Mouse (Mus musculus) hindbrain, embryonic 10.5 days (tissue): ENCODE measurements around the gene Inca1. TPM values are rescaled to one million over a fixed set of nuclear protein-coding genes. Genes with fewer than 3 reads are reported as not detected.

Experiments used
- DNase-seq: peaks from one replicate; pipeline ENCODE4 v3.0.0-alpha.2; 2017; ENCODE audit warnings: low spot score
- H3K27ac ChIP-seq: fragments of 300-500 bp; sonication (generic); 2 replicates; pipeline ENCODE4 v1.5.1; 2016; ENCODE audit warnings: mild to moderate bottlenecking, moderate library complexity
- H3K27me3 ChIP-seq: fragments of 300-500 bp; sonication (generic); 2 replicates; pipeline ENCODE4 v1.6.1; 2016; ENCODE audit warnings: mild to moderate bottlenecking; ENCODE audit not compliant: poor library complexity, insufficient read depth, severe bottlenecking
- H3K36me3 ChIP-seq: fragments of 300-500 bp; sonication (generic); 2 replicates; pipeline ENCODE4 v1.6.1; 2016; ENCODE audit warnings: mild to moderate bottlenecking, moderate library complexity
- H3K4me1 ChIP-seq: fragments of 300-500 bp; sonication (generic); replicated peaks from 2 replicates; pipeline ENCODE4 v1.6.1; 2016; ENCODE audit warnings: mild to moderate bottlenecking
- H3K4me3 ChIP-seq: fragments of 300-500 bp; sonication (generic); 2 replicates; pipeline ENCODE4 v1.5.1; 2016; ENCODE audit warnings: mild to moderate bottlenecking, moderate library complexity
- H3K9me3 ChIP-seq: fragments of 300-500 bp; sonication (generic); 2 replicates; pipeline ENCODE4 v1.6.1; 2016; ENCODE audit warnings: mild to moderate bottlenecking, moderate library complexity
- WGBS: fragments of 180-500 bp; shearing (Covaris S2); methylation state at CpG from one replicate; pipeline ENCODE4 v1.1.7; 2016; 5-methylcytosine and 5-hydroxymethylcytosine counted together
- polyA plus RNA-seq: library from polyadenylated mRNA; unstranded; fragments of >200 nt; fragmentation: Nextera tagmentation; extraction: Ambion mirVana; gene quantifications from 2 replicates; pipeline ENCODE4 v1.2.1, GENCODE M21; 2016

Gene Inca1
- polyA plus RNA-seq, 1 experiment from 2014 or later = 0.90 TPM

GRCm38 (mm10) chr11:70660571-70660970, 39.4 kb downstream of the Inca1 start:
- H3K27me3 ChIP-seq = no peaks in the 10 kb centered on the region
- H3K4me3 ChIP-seq = no peak overlapping the region
- WGBS = 89% methylated on average over 8 of the region's 8 CpGs
- peaks cover 59% of the 10 kb centered on the region for H3K36me3 ChIP-seq
- no peak overlapping the region for H3K27ac ChIP-seq
- peaks cover 43% of the 10 kb centered on the region for H3K4me1 ChIP-seq
- H3K9me3 ChIP-seq = no peaks in the 10 kb centered on the region
- DNase-seq = no peak

GRCm38 (mm10) chr11:70658942-70659341, 41.0 kb downstream of the Inca1 start:
- DNase-seq = no peak
- Histone ChIP-seq H3K36me3 (peaks cover 43% of the 10 kb centered on the region), H3K4me1 (peaks cover 44% of the 10 kb centered on the region), H3K27me3 (no peaks in the 10 kb centered on the region), H3K9me3 (no peaks in the 10 kb centered on the region), H3K4me3 (no peak overlapping the region), H3K27ac (no peak overlapping the region)
- 79% methylated on average over 8 of the region's 8 CpGs for WGBS

GRCm38 (mm10) chr11:70658521-70658920, 41.4 kb downstream of the Inca1 start:
- H3K36me3 ChIP-seq = peaks cover 39% of the 10 kb centered on the region
- H3K9me3 ChIP-seq = no peaks in the 10 kb centered on the region
- peak overlapping the region; percentile 99; the same call in 1 of the 2 replicates for H3K27ac ChIP-seq
- no peak for DNase-seq
- no peaks in the 10 kb centered on the region for H3K27me3 ChIP-seq
- H3K4me1 ChIP-seq = peaks cover 44% of the 10 kb centered on the region
- 88% methylated on average over 5 of the region's 5 CpGs for WGBS
- no peak overlapping the region for H3K4me3 ChIP-seq

- peaks cover 46% of the 10 kb centered on the region for H3K4me1 ChIP-seq
- H3K4me3 ChIP-seq = peak overlapping the region; percentile 97; the same call in 1 of the 2 replicates
- 55% methylated on average over 9 of the region's 9 CpGs for WGBS
- H3K27me3 ChIP-seq = no peaks in the 10 kb centered on the region
- H3K27ac ChIP-seq = peak overlapping the region; percentile 99
- DNase-seq = no peak
- H3K9me3 ChIP-seq = no peaks in the 10 kb centered on the region
- peaks cover 34% of the 10 kb centered on the region for H3K36me3 ChIP-seq
These were observed 42.0 kb downstream of the Inca1 start for GRCm38 (mm10) chr11:70657991-70658390.

GRCm38 (mm10) chr11:70657573-70657972, 42.4 kb downstream of the Inca1 start:
- Histone ChIP-seq H3K36me3 (peaks cover 34% of the 10 kb centered on the region), H3K27me3 (no peaks in the 10 kb centered on the region), H3K4me3 (peak overlapping the region; percentile 97), H3K27ac (peak overlapping the region; percentile 99), H3K9me3 (no peaks in the 10 kb centered on the region), H3K4me1 (peaks cover 51% of the 10 kb centered on the region)
- WGBS = 55% methylated on average over 6 of the region's 6 CpGs
- no peak for DNase-seq

GRCm38 (mm10) chr11:70656964-70657363, 43.0 kb downstream of the Inca1 start, which contains the start of gene Eno3:
TSS of gene Eno3 (plus strand) at chr11:70657202.
- Histone ChIP-seq H3K36me3 (peaks cover 34% of the 10 kb centered on the region), H3K9me3 (no peaks in the 10 kb centered on the region), H3K27me3 (no peaks in the 10 kb centered on the region), H3K27ac (peak within 1 kb of the TSS; percentile 99), H3K4me1 (peaks cover 57% of the 10 kb centered on the region), H3K4me3 (peak within 1 kb of the TSS; percentile 97)
- 2% methylated on average over 3 of the region's 3 CpGs for WGBS
- peak; percentile 49 for DNase-seq

- WGBS = 3% methylated on average over 16 of the region's 16 CpGs
- H3K36me3 ChIP-seq = peaks cover 34% of the 10 kb centered on the region
- DNase-seq = peak; percentile 74
- no peaks in the 10 kb centered on the region for H3K9me3 ChIP-seq
- no peaks in the 10 kb centered on the region for H3K27me3 ChIP-seq
- H3K27ac ChIP-seq = peak overlapping the region; percentile 99
- H3K4me3 ChIP-seq = peak overlapping the region; percentile 97
- H3K4me1 ChIP-seq = peaks cover 60% of the 10 kb centered on the region
These were observed 43.5 kb downstream of the Inca1 start for GRCm38 (mm10) chr11:70656456-70656927.

GRCm38 (mm10) chr11:70655571-70656455, 44.1 kb downstream of the Inca1 start:
- H3K9me3 ChIP-seq = no peaks in the 10 kb centered on the region
- H3K27me3 ChIP-seq = no peaks in the 10 kb centered on the region
- H3K4me3 ChIP-seq = peak overlapping the region; percentile 97
- H3K27ac ChIP-seq = peak overlapping the region; percentile 99
- peak; percentile 74 for DNase-seq
- under 1% methylated on average over 61 of the region's 61 CpGs for WGBS
- H3K36me3 ChIP-seq = peaks cover 34% of the 10 kb centered on the region
- peaks cover 66% of the 10 kb centered on the region for H3K4me1 ChIP-seq

- peak overlapping the region; percentile 97 for H3K4me3 ChIP-seq
These were observed 44.9 kb downstream of the Inca1 start for GRCm38 (mm10) chr11:70654923-70655570.

GRCm38 (mm10) chr11:70654198-70654922, 45.6 kb downstream of the Inca1 start, which contains the start of gene Pfn1:
TSS of gene Pfn1 (minus strand) at chr11:70654644.
- H3K4me1 ChIP-seq = peaks cover 73% of the 10 kb centered on the region
- DNase-seq = peak; percentile 84
- no peaks in the 10 kb centered on the region for H3K27me3 ChIP-seq
- H3K36me3 ChIP-seq = peaks cover 37% of the 10 kb centered on the region
- H3K4me3 ChIP-seq = peak within 1 kb of the TSS; percentile 97
- H3K9me3 ChIP-seq = no peaks in the 10 kb centered on the region
- 1% methylated on average over 61 of the region's 61 CpGs for WGBS
- peak within 1 kb of the TSS; percentile 99 for H3K27ac ChIP-seq

More at GRCm38 (mm10) chr11:70654923-70655570, 44.9 kb downstream of the Inca1 start:
- peaks cover 36% of the 10 kb centered on the region for H3K36me3 ChIP-seq
- H3K9me3 ChIP-seq = no peaks in the 10 kb centered on the region
- peaks cover 68% of the 10 kb centered on the region for H3K4me1 ChIP-seq
- H3K27me3 ChIP-seq = no peaks in the 10 kb centered on the region
- H3K27ac ChIP-seq = peak overlapping the region; percentile 99
- WGBS = under 1% methylated on average over 48 of the region's 48 CpGs
- peak; percentile 84 for DNase-seq

- H3K27ac ChIP-seq = peak overlapping the region; percentile 99
- peaks cover 76% of the 10 kb centered on the region for H3K4me1 ChIP-seq
- under 1% methylated on average over 63 of the region's 63 CpGs for WGBS
- H3K9me3 ChIP-seq = no peaks in the 10 kb centered on the region
- H3K36me3 ChIP-seq = peaks cover 45% of the 10 kb centered on the region
- DNase-seq = peak; percentile 85
- peak overlapping the region; percentile 97 for H3K4me3 ChIP-seq
- no peaks in the 10 kb centered on the region for H3K27me3 ChIP-seq
These were observed 46.4 kb downstream of the Inca1 start for GRCm38 (mm10) chr11:70653345-70654197.
